Mouse (Mus musculus) C2C12 (cell line): ENCODE measurements around the gene Rnf157.

ENCODE experiments used
- CEBPB ChIP-seq: IDR thresholded peaks from one replicate; pipeline ENCODE4 v1.6.1; 2011; ENCODE audit warnings: low read depth, mild to moderate bottlenecking, control low read depth, moderate library complexity
- CTCF ChIP-seq: IDR thresholded peaks from one replicate; pipeline ENCODE4 v1.5.1; 2011; ENCODE audit not compliant: control insufficient read depth, insufficient read depth, insufficient read length
- FOSL1 ChIP-seq: IDR thresholded peaks from one replicate; pipeline ENCODE4 v1.8.0; 2011; ENCODE audit warnings: mild to moderate bottlenecking, low read length; ENCODE audit not compliant: poor library complexity, insufficient read depth, severe bottlenecking
- MAX ChIP-seq: IDR thresholded peaks from one replicate; pipeline ENCODE4 v1.6.1; 2011; ENCODE audit warnings: mild to moderate bottlenecking, control low read depth
- MYOD1 ChIP-seq: IDR thresholded peaks from one replicate; pipeline ENCODE4 v1.6.1; 2011; ENCODE audit warnings: low read depth; ENCODE audit not compliant: control insufficient read depth, insufficient read length
- USF1 ChIP-seq: IDR thresholded peaks from one replicate; pipeline ENCODE4 v1.6.1; 2011; ENCODE audit warnings: low read depth, mild to moderate bottlenecking, control low read depth, moderate library complexity

DNA sequence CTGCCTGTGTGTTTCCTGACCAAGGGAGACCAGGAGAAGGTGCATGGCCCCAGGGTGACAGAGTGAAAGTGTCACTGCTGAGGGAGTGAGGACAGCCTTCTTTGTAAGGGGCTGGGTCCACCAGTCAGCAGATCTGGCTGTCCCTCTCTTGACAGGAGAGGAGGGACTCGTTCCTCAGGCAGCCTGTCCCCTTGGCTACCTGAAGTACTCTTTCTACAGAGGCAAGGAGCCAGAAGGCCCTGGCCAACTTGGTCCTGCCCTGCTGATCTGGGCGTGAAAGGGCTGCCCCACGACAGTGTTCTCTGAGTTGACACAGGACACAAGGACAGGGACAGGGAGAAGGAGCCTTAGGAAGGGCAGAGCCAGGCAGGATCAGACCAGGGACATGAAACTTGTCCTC is 115.8 kb downstream of the Rnf157 start:
- TF ChIP-seq CTCF (no peak), MAX (no peak), USF1 (no peak), MYOD1 (no peak), CEBPB (no peak), FOSL1 (no peak)
